Comparison of ENCODE assay signal across 10 mouse cellular contexts in genomic region chr2:131128636-131129157, GRCm38 (mm10). TPM values are rescaled to one million over a fixed set of nuclear protein-coding genes. Genes with fewer than 3 reads are reported as not detected.
DNase-seq lines count a peak whose midpoint lies in the region; ATAC-seq and TF ChIP-seq lines count a peak whose summit lies in the region.
"Had no signal": no experiment of that assay in that cellular context is flagged by ENCODE, and none has a peak within 500 bp of the region (broad histone marks: within the 10 kb centered on the region; RNA-seq: fewer than 3 reads in every experiment).

No protein-coding gene starts in this region.

- peak; percentile 54 for DNase-seq in heart, embryonic 10.5 days (ENCODE audit: low spot score)
- no peak for DNase-seq in heart, adult 8-10 months (ENCODE audit: low spot score)
- DNase-seq in midbrain, embryonic 11.5 days (ENCODE audit: low spot score, missing footprints): peak; percentile 66
- DNase-seq in hindbrain, postnatal 0 days (ENCODE audit: low spot score): no peak
- no peak for DNase-seq in right cerebral cortex, postnatal 14 days
- DNase-seq in natural killer cell, adult 2 months (ENCODE audit: low spot score in 2 of 2): no peak
- DNase-seq: kidney, adult 8-10 months had no signal

- H3K9me3 ChIP-seq in heart, embryonic 10.5 days: no peaks in the 10 kb centered on the region
- no peaks in the 10 kb centered on the region for H3K9me3 ChIP-seq in midbrain, embryonic 11.5 days (ENCODE audit: control insufficient read depth, low read length)
- no peaks in the 10 kb centered on the region for H3K9me3 ChIP-seq in midbrain, embryonic 16.5 days (replicated peaks; ENCODE audit: control insufficient read depth, low read length, poor library complexity, severe bottlenecking)
- no peaks in the 10 kb centered on the region for H3K9me3 ChIP-seq in hindbrain, postnatal 0 days (ENCODE audit: low read length)
- no peaks in the 10 kb centered on the region for H3K9me3 ChIP-seq in neural tube, embryonic 13.5 days

- no peak for TF ChIP-seq CTCF in hindbrain, postnatal 0 days (IDR thresholded peaks at IDR 0.05; ENCODE audit: low read depth)

- H3K27me3 ChIP-seq in heart, embryonic 10.5 days (ENCODE audit: insufficient read depth, poor library complexity, severe bottlenecking): 0 out of 2 replicates have a peak, but pooled peaks cover 13% of the 10 kb centered on the region
- no peaks in the 10 kb centered on the region for H3K27me3 ChIP-seq in midbrain, embryonic 11.5 days (ENCODE audit: control insufficient read depth, insufficient read depth, low read length)
- no peaks in the 10 kb centered on the region for H3K27me3 ChIP-seq in midbrain, embryonic 16.5 days (ENCODE audit: control insufficient read depth, insufficient read depth, low read depth, low read length)
- no peaks in the 10 kb centered on the region for H3K27me3 ChIP-seq in hindbrain, postnatal 0 days (ENCODE audit: insufficient read depth, low read length)
- no peaks in the 10 kb centered on the region for H3K27me3 ChIP-seq in neural tube, embryonic 13.5 days

- WGBS in heart, embryonic 10.5 days: 69% methylated on average over 3 of the region's 3 CpGs
- 82% methylated on average over 3 of the region's 3 CpGs for WGBS in midbrain, embryonic 11.5 days
- 89% methylated on average over 3 of the region's 3 CpGs for WGBS in midbrain, embryonic 16.5 days
- WGBS in hindbrain, postnatal 0 days: 71% methylated on average over 3 of the region's 3 CpGs
- WGBS in neural tube, embryonic 13.5 days: 84% methylated on average over 3 of the region's 3 CpGs

- H3K4me1 ChIP-seq in heart, embryonic 10.5 days: peaks cover 53% of the 10 kb centered on the region
- H3K4me1 ChIP-seq in midbrain, embryonic 11.5 days (ENCODE audit: control insufficient read depth, insufficient read depth, low read length): peaks cover 16% of the 10 kb centered on the region
- peaks cover 6% of the 10 kb centered on the region for H3K4me1 ChIP-seq in midbrain, embryonic 16.5 days (ENCODE audit: control insufficient read depth, insufficient read depth, low read length)
- peaks cover 9% of the 10 kb centered on the region for H3K4me1 ChIP-seq in hindbrain, postnatal 0 days (ENCODE audit: insufficient read depth, low read length)
- H3K4me1 ChIP-seq in neural tube, embryonic 13.5 days (replicated peaks): peaks cover 17% of the 10 kb centered on the region

- no peaks in the 10 kb centered on the region for H3K36me3 ChIP-seq in heart, embryonic 10.5 days
- H3K36me3 ChIP-seq in midbrain, embryonic 11.5 days (ENCODE audit: control insufficient read depth, insufficient read depth, low read length): no peaks in the 10 kb centered on the region
- no peaks in the 10 kb centered on the region for H3K36me3 ChIP-seq in midbrain, embryonic 16.5 days (ENCODE audit: control insufficient read depth, insufficient read depth, low read length)
- H3K36me3 ChIP-seq in hindbrain, postnatal 0 days (ENCODE audit: insufficient read depth, low read length): no peaks in the 10 kb centered on the region
- no peaks in the 10 kb centered on the region for H3K36me3 ChIP-seq in neural tube, embryonic 13.5 days

- 0 out of 2 replicates have a peak overlapping the region, but pooled peaks have one; percentile 4 for H3K4me2 ChIP-seq in midbrain, embryonic 11.5 days
- H3K4me2 ChIP-seq in midbrain, embryonic 16.5 days (ENCODE audit: low read length): no peak overlapping the region
- peak overlapping the region; percentile 70; the same call in 1 of the 2 replicates for H3K4me2 ChIP-seq in hindbrain, postnatal 0 days (ENCODE audit: low read depth, low read length)
- H3K4me2 ChIP-seq in neural tube, embryonic 13.5 days: 0 out of 2 replicates have a peak overlapping the region, but pooled peaks have one; percentile 70

- no peak overlapping the region for H3K9ac ChIP-seq in midbrain, embryonic 11.5 days (ENCODE audit: low read length)
- no peak overlapping the region for H3K9ac ChIP-seq in midbrain, embryonic 16.5 days (ENCODE audit: low read depth, low read length)
- H3K9ac ChIP-seq in hindbrain, postnatal 0 days (replicated peaks; ENCODE audit: low read length): no peak overlapping the region
- no peak overlapping the region for H3K9ac ChIP-seq in neural tube, embryonic 13.5 days

- ATAC-seq in midbrain, embryonic 11.5 days (ENCODE audit: low FRiP score): no peak
- ATAC-seq in midbrain, embryonic 16.5 days: no peak
- ATAC-seq in hindbrain, postnatal 0 days: no peak
- ATAC-seq in neural tube, embryonic 13.5 days (ENCODE audit: low read depth): no peak

- H3K4me3 ChIP-seq in heart, embryonic 10.5 days: peak overlapping the region; percentile 62; the same call in 1 of the 2 replicates
- no peak overlapping the region for H3K4me3 ChIP-seq in midbrain, embryonic 11.5 days (ENCODE audit: low read depth, low read length)
- no peak overlapping the region for H3K4me3 ChIP-seq in midbrain, embryonic 16.5 days (ENCODE audit: low read depth, low read length)
- no peak overlapping the region for H3K4me3 ChIP-seq in hindbrain, postnatal 0 days (ENCODE audit: low read length)
- no peak overlapping the region for H3K4me3 ChIP-seq in neural tube, embryonic 13.5 days

- H3K27ac ChIP-seq in heart, embryonic 10.5 days: 0 out of 2 replicates have a peak overlapping the region, but pooled peaks have one; percentile 7
- no peak overlapping the region for H3K27ac ChIP-seq in midbrain, embryonic 11.5 days (ENCODE audit: low read depth, low read length)
- H3K27ac ChIP-seq in midbrain, embryonic 16.5 days (ENCODE audit: low read length): no peak overlapping the region
- H3K27ac ChIP-seq in hindbrain, postnatal 0 days: no peak overlapping the region
- no peak overlapping the region for H3K27ac ChIP-seq in neural tube, embryonic 13.5 days (replicated peaks)

RNA-seq across cellular contexts. Expression of gene Hspa12b, which starts 1.6 kb away (rescaled TPM):
- polyA plus RNA-seq in heart, embryonic 10.5 days (2016; fragmentation: Nextera tagmentation; extraction: Ambion mirVana): 10.0 and 10.8 TPM in 2 replicates
- total RNA-seq in heart, adult 8-10 months (2022): 10 to 100 TPM; 21.5 to 33.7 (median 31.0) TPM
- polyA plus RNA-seq in midbrain, embryonic 11.5 days (2014; fragmentation: Nextera tagmentation; extraction: Ambion mirVana): 2.9 and 3.3 TPM in 2 replicates
- polyA plus RNA-seq in midbrain, embryonic 16.5 days (2015; fragmentation: Nextera tagmentation; extraction: Ambion mirVana): 4.5 and 5.0 TPM in 2 replicates
- 7.2 and 11.2 TPM in 2 replicates for total RNA-seq in hindbrain, postnatal 0 days (2014; rRNA removed)
- 3.3 and 3.7 TPM in 2 replicates for polyA plus RNA-seq in hindbrain, postnatal 0 days (2015; fragmentation: Nextera tagmentation; extraction: Ambion mirVana)
- 5.1 and 6.0 TPM in 2 replicates for polyA plus RNA-seq in neural tube, embryonic 13.5 days (2015; fragmentation: Nextera tagmentation; extraction: Ambion mirVana)

RNA-seq across cellular contexts. Expression of gene Gm11037, which starts 4.6 kb away (rescaled TPM):
- not detected in 2 replicates for polyA plus RNA-seq in heart, embryonic 10.5 days (2016; fragmentation: Nextera tagmentation; extraction: Ambion mirVana)
- total RNA-seq in heart, adult 8-10 months (2022): not detected
- not detected in 2 replicates for polyA plus RNA-seq in midbrain, embryonic 11.5 days (2014; fragmentation: Nextera tagmentation; extraction: Ambion mirVana)
- polyA plus RNA-seq in midbrain, embryonic 16.5 days (2015; fragmentation: Nextera tagmentation; extraction: Ambion mirVana): not detected in 2 replicates
- not detected in 2 replicates for total RNA-seq in hindbrain, postnatal 0 days (2014; rRNA removed)
- not detected in 2 replicates for polyA plus RNA-seq in hindbrain, postnatal 0 days (2015; fragmentation: Nextera tagmentation; extraction: Ambion mirVana)
- not detected in 2 replicates for polyA plus RNA-seq in neural tube, embryonic 13.5 days (2015; fragmentation: Nextera tagmentation; extraction: Ambion mirVana)
- polyA plus RNA-seq: testis, adult 2 months had no signal

RNA-seq across cellular contexts. Expression of gene 1700037H04Rik, which starts 31.2 kb away (rescaled TPM):
- polyA plus RNA-seq in heart, embryonic 10.5 days (2016; fragmentation: Nextera tagmentation; extraction: Ambion mirVana): 82.6 and 86.0 TPM in 2 replicates
- total RNA-seq in heart, adult 8-10 months (2022): 10 to 100 TPM in 3 of 4 experiments, 1 to 10 TPM in 1; 9.7 to 12.1 (median 10.5) TPM
- polyA plus RNA-seq in midbrain, embryonic 11.5 days (2014; fragmentation: Nextera tagmentation; extraction: Ambion mirVana): 112 and 122 TPM in 2 replicates
- 74.0 and 74.1 TPM in 2 replicates for polyA plus RNA-seq in midbrain, embryonic 16.5 days (2015; fragmentation: Nextera tagmentation; extraction: Ambion mirVana)
- total RNA-seq in hindbrain, postnatal 0 days (2014; rRNA removed): 155 and 157 TPM in 2 replicates
- polyA plus RNA-seq in hindbrain, postnatal 0 days (2015; fragmentation: Nextera tagmentation; extraction: Ambion mirVana): 76.0 and 79.3 TPM in 2 replicates
- polyA plus RNA-seq in neural tube, embryonic 13.5 days (2015; fragmentation: Nextera tagmentation; extraction: Ambion mirVana): 88.3 and 99.0 TPM in 2 replicates

RNA-seq across cellular contexts. Expression of gene Siglec1, which starts 42.1 kb away (rescaled TPM):
- polyA plus RNA-seq in heart, embryonic 10.5 days (2016; fragmentation: Nextera tagmentation; extraction: Ambion mirVana): 0.05 and 0.08 TPM in 2 replicates
- 1 to 10 TPM in 3 of 4 experiments, under 1 TPM in 1; 0.98 to 2.4 (median 1.5) TPM for total RNA-seq in heart, adult 8-10 months (2022)
- polyA plus RNA-seq in midbrain, embryonic 11.5 days (2014; fragmentation: Nextera tagmentation; extraction: Ambion mirVana): 0.10 TPM in 2 replicates
- 0.15 and 0.18 TPM in 2 replicates for polyA plus RNA-seq in midbrain, embryonic 16.5 days (2015; fragmentation: Nextera tagmentation; extraction: Ambion mirVana)
- 0.75 and 0.99 TPM in 2 replicates for total RNA-seq in hindbrain, postnatal 0 days (2014; rRNA removed)
- polyA plus RNA-seq in hindbrain, postnatal 0 days (2015; fragmentation: Nextera tagmentation; extraction: Ambion mirVana): 0.19 and 0.28 TPM in 2 replicates
- 0.13 and 0.36 TPM in 2 replicates for polyA plus RNA-seq in neural tube, embryonic 13.5 days (2015; fragmentation: Nextera tagmentation; extraction: Ambion mirVana)

RNA-seq across cellular contexts. Expression of gene Cenpb, which starts 51.2 kb away (rescaled TPM):
- 4.9 and 5.1 TPM in 2 replicates for polyA plus RNA-seq in heart, embryonic 10.5 days (2016; fragmentation: Nextera tagmentation; extraction: Ambion mirVana)
- 10 to 100 TPM; 89.5 to 93.4 (median 90.3) TPM for total RNA-seq in heart, adult 8-10 months (2022)
- 8.7 and 9.5 TPM in 2 replicates for polyA plus RNA-seq in midbrain, embryonic 11.5 days (2014; fragmentation: Nextera tagmentation; extraction: Ambion mirVana)
- polyA plus RNA-seq in midbrain, embryonic 16.5 days (2015; fragmentation: Nextera tagmentation; extraction: Ambion mirVana): 11.1 and 11.7 TPM in 2 replicates
- total RNA-seq in hindbrain, postnatal 0 days (2014; rRNA removed): 106 and 112 TPM in 2 replicates
- polyA plus RNA-seq in hindbrain, postnatal 0 days (2015; fragmentation: Nextera tagmentation; extraction: Ambion mirVana): 12.8 and 14.4 TPM in 2 replicates
- polyA plus RNA-seq in neural tube, embryonic 13.5 days (2015; fragmentation: Nextera tagmentation; extraction: Ambion mirVana): 12.6 and 12.7 TPM in 2 replicates

Comparison
In these comparisons a context has a peak if more than half of its experiments do, and no peak if none do; other contexts are left out.
1. DNase-seq: peak in heart, embryonic 10.5 days (single experiment) and midbrain, embryonic 11.5 days (single experiment); none in heart, adult 8-10 months (single experiment), hindbrain, postnatal 0 days (single experiment), right cerebral cortex, postnatal 14 days (single experiment) and natural killer cell, adult 2 months (0 of 2).